ENCODE assay signal across 9 mouse cellular contexts in genomic region chr17:12532115-12532514, GRCm38 (mm10). TPM values are rescaled to one million over a fixed set of nuclear protein-coding genes. Genes with fewer than 3 reads are reported as not detected.
DNase-seq lines count a peak whose midpoint lies in the region; ATAC-seq and TF ChIP-seq lines count a peak whose summit lies in the region.
"Had no signal": no experiment of that assay in that cellular context is flagged by ENCODE, and none has a peak within 500 bp of the region (broad histone marks: within the 10 kb centered on the region; RNA-seq: fewer than 3 reads in every experiment).

No protein-coding gene starts in this region.

- no peaks in the 10 kb centered on the region for H3K9me3 ChIP-seq in intestine, postnatal 0 days (ENCODE audit: control insufficient read depth)
- H3K9me3 ChIP-seq in intestine, embryonic 16.5 days (ENCODE audit: control insufficient read depth, low read length) = no peaks in the 10 kb centered on the region
- H3K9me3 ChIP-seq in G1E (replicated peaks) = no peaks in the 10 kb centered on the region
- H3K9me3 ChIP-seq: midbrain, embryonic 12.5 days had no signal

- H3K27ac ChIP-seq in intestine, postnatal 0 days (ENCODE audit: low read depth, low read length) = no peak overlapping the region
- H3K27ac ChIP-seq in intestine, embryonic 16.5 days (ENCODE audit: low read length) = no peak overlapping the region
- no peak overlapping the region for H3K27ac ChIP-seq in left cerebral cortex, adult 2 months
- H3K27ac ChIP-seq: midbrain, embryonic 12.5 days had no signal

- peak; percentile 39 for DNase-seq in G1E (ENCODE audit: low spot score)
- peak; percentile 66 for DNase-seq in brain, embryonic 14.5 days (ENCODE audit: low read depth)
- peak; percentile 19 to 27 for DNase-seq in gastrocnemius, adult 8-10 months (ENCODE audit: low spot score in 2 of 2)
- DNase-seq in left cerebral cortex, adult 2 months (ENCODE audit: extremely low spot score in 1 of 2, low spot score in 2 of 2) = peak; percentile 36 to 49
- peak; percentile 45 for DNase-seq in ovary, postnatal 14 days (ENCODE audit: low spot score)
- peak; percentile 55 to 59 for DNase-seq in thymus, postnatal 36 days

- H3K9ac ChIP-seq in intestine, postnatal 0 days (ENCODE audit: low read depth, low read length) = no peak overlapping the region
- no peak overlapping the region for H3K9ac ChIP-seq in intestine, embryonic 16.5 days (ENCODE audit: low read depth, low read length)
- H3K9ac ChIP-seq: midbrain, embryonic 12.5 days had no signal

- no peaks in the 10 kb centered on the region for H3K36me3 ChIP-seq in intestine, postnatal 0 days (ENCODE audit: control insufficient read depth, insufficient read depth)
- H3K36me3 ChIP-seq in intestine, embryonic 16.5 days (ENCODE audit: control insufficient read depth, insufficient read depth, low read length) = no peaks in the 10 kb centered on the region
- no peaks in the 10 kb centered on the region for H3K36me3 ChIP-seq in G1E (replicated peaks)
- H3K36me3 ChIP-seq: midbrain, embryonic 12.5 days had no signal

- peak; percentile 85 for TF ChIP-seq CTCF in intestine, postnatal 0 days (IDR thresholded peaks at IDR 0.05; ENCODE audit: low read depth)
- peak; percentile 47; the same call in 1 of the 2 replicates for TF ChIP-seq CTCF in G1E (IDR thresholded peaks at IDR 0.05; ENCODE audit: low read depth, low read length)
- TF ChIP-seq CTCF in brain, embryonic 14.5 days (IDR thresholded peaks at IDR 0.05; ENCODE audit: borderline replicate concordance, extremely low read depth, insufficient read depth, insufficient read length) = peak; percentile 66; the same call in 1 of the 2 replicates
- peak; percentile 72 for TF ChIP-seq CTCF in left cerebral cortex, adult 2 months (IDR thresholded peaks at IDR 0.05)

- no peak for TF ChIP-seq POLR2A in brain, embryonic 14.5 days (IDR thresholded peaks at IDR 0.05; ENCODE audit: borderline replicate concordance, extremely low read depth, insufficient read depth, insufficient read length, poor library complexity, severe bottlenecking)

- no peaks in the 10 kb centered on the region for H3K4me1 ChIP-seq in intestine, postnatal 0 days (replicated peaks; ENCODE audit: control insufficient read depth, insufficient read depth, low read length)
- no peaks in the 10 kb centered on the region for H3K4me1 ChIP-seq in intestine, embryonic 16.5 days (ENCODE audit: control insufficient read depth, insufficient read depth, low read length)
- H3K4me1 ChIP-seq in G1E (ENCODE audit: insufficient read depth, low read depth, low read length) = peaks cover 33% of the 10 kb centered on the region
- H3K4me1 ChIP-seq: midbrain, embryonic 12.5 days had no signal

- H3K27me3 ChIP-seq in intestine, postnatal 0 days (replicated peaks; ENCODE audit: control insufficient read depth, insufficient read depth, low read length) = no peaks in the 10 kb centered on the region
- no peaks in the 10 kb centered on the region for H3K27me3 ChIP-seq in intestine, embryonic 16.5 days (replicated peaks; ENCODE audit: control insufficient read depth, insufficient read depth, low read length)
- H3K27me3 ChIP-seq in G1E (ENCODE audit: insufficient read depth, low read length) = peaks cover 15% of the 10 kb centered on the region
- H3K27me3 ChIP-seq: midbrain, embryonic 12.5 days had no signal

- intact Hi-C loops in left cerebral cortex, adult 2 months (cut with DNase I) = loop anchor here (2.0 kb wide), 1 partner anchor 115 kb away; no protein-coding TSS in a partner anchor

- no peak overlapping the region for H3K4me3 ChIP-seq in intestine, postnatal 0 days (ENCODE audit: low read depth, low read length)
- no peak overlapping the region for H3K4me3 ChIP-seq in intestine, embryonic 16.5 days (ENCODE audit: low read length)
- H3K4me3 ChIP-seq in G1E (ENCODE audit: low read depth, low read length) = no peak overlapping the region; the same call in 1 of the 2 replicates
- H3K4me3 ChIP-seq in left cerebral cortex, adult 2 months = no peak overlapping the region
- H3K4me3 ChIP-seq: midbrain, embryonic 12.5 days had no signal

- 36% methylated on average over 5 of the region's 5 CpGs for whole genome bisulfite sequencing in intestine, postnatal 0 days
- 44% methylated on average over 5 of the region's 5 CpGs for WGBS in intestine, embryonic 16.5 days

- H3K4me2 ChIP-seq in intestine, postnatal 0 days (replicated peaks; ENCODE audit: low read depth) = no peak overlapping the region
- no peak overlapping the region for H3K4me2 ChIP-seq in intestine, embryonic 16.5 days (ENCODE audit: low read depth, low read length)
- H3K4me2 ChIP-seq: midbrain, embryonic 12.5 days had no signal

- ATAC-seq in intestine, postnatal 0 days = no peak
- ATAC-seq in intestine, embryonic 16.5 days = no peak
- peak; percentile 60; the same call in 1 of the 2 replicates for ATAC-seq in G1E (ENCODE audit: extremely low read depth, insufficient number of reproducible peaks, low FRiP score, poor library complexity, severe bottlenecking)

RNA-seq across cellular contexts. Expression of gene Slc22a3, which starts 24.6 kb away (rescaled TPM):
- 0.20 and 0.22 TPM in 2 replicates for polyA plus RNA-seq in intestine, postnatal 0 days (2015; fragmentation: Nextera tagmentation; extraction: Ambion mirVana)
- 0.27 and 0.34 TPM in 2 replicates for polyA plus RNA-seq in intestine, embryonic 16.5 days (2015; fragmentation: Nextera tagmentation; extraction: Ambion mirVana)
- total RNA-seq in G1E (2014; fragmentation: Nextera tagmentation) (not detected in 2 replicates), G1E (2017) (0.06 and 0.27 TPM in 2 replicates)
- 0.02 TPM in 2 replicates for polyA plus RNA-seq in G1E (2012)
- 0.63 and 1.1 TPM in 2 replicates for polyA plus RNA-seq in brain, embryonic 14.5 days (2012; rRNA removed)
- 1 to 10 TPM in 1 of 4 experiments, under 1 TPM in 3; 0.46 to 1.4 (median 0.88) TPM for total RNA-seq in gastrocnemius, adult 8-10 months (2022)
- 1 to 10 TPM; 1.9 to 2.8 TPM for total RNA-seq in left cerebral cortex, adult 2 months (2021)

RNA-seq across cellular contexts. Expression of gene Slc22a2, which starts 51.8 kb away (rescaled TPM):
- not detected in 2 replicates for polyA plus RNA-seq in intestine, postnatal 0 days (2015; fragmentation: Nextera tagmentation; extraction: Ambion mirVana)
- polyA plus RNA-seq in intestine, embryonic 16.5 days (2015; fragmentation: Nextera tagmentation; extraction: Ambion mirVana) = not detected in 2 replicates
- total RNA-seq in G1E (2014; fragmentation: Nextera tagmentation) (not detected in 2 replicates), G1E (2017) (not detected in 2 replicates)
- polyA plus RNA-seq in G1E (2012) = not detected in 2 replicates
- polyA plus RNA-seq in brain, embryonic 14.5 days (2012; rRNA removed) = 0.91 and 1.2 TPM in 2 replicates
- not detected for total RNA-seq in gastrocnemius, adult 8-10 months (2022)
- 1 to 10 TPM in 1 of 2 experiments, under 1 TPM in 1; 0.98 to 1.3 TPM for total RNA-seq in left cerebral cortex, adult 2 months (2021)
